Mouse (Mus musculus) 3T3-L1 (cell line): ENCODE data around the gene Kcnt1.

Experiments used
- DNase-seq: peaks from one replicate; pipeline ENCODE4 v3.0.0-alpha.2; 2015; ENCODE audit warnings: low read depth, low spot score

The Kcnt1 gene

GRCm38 (mm10) chr2:25877736-25878268, 14.3 kb downstream of the Kcnt1 start:
- no peak for DNase-seq

GRCm38 (mm10) chr2:25878516-25878915, 15.0 kb downstream of the Kcnt1 start:
- no peak for DNase-seq

GRCm38 (mm10) chr2:25879061-25879460, 15.5 kb downstream of the Kcnt1 start:
- no peak for DNase-seq

GRCm38 (mm10) chr2:25882276-25882675, 18.7 kb downstream of the Kcnt1 start:
- DNase-seq: no peak

GRCm38 (mm10) chr2:25884756-25885155, 21.2 kb downstream of the Kcnt1 start:
- no peak for DNase-seq

GRCm38 (mm10) chr2:25887226-25887625, 23.7 kb downstream of the Kcnt1 start:
- DNase-seq: no peak

GRCm38 (mm10) chr2:25888144-25888543, 24.6 kb downstream of the Kcnt1 start:
- no peak for DNase-seq

- no peak for DNase-seq
These were observed 28.9 kb downstream of the Kcnt1 start for GRCm38 (mm10) chr2:25892440-25892839.

GRCm38 (mm10) chr2:25898970-25899369, 35.4 kb downstream of the Kcnt1 start:
- DNase-seq: no peak

GRCm38 (mm10) chr2:25909872-25910271, 46.3 kb downstream of the Kcnt1 start:
- DNase-seq: no peak

- DNase-seq: peak; percentile 53
These were observed 49.7 kb downstream of the Kcnt1 start for GRCm38 (mm10) chr2:25913247-25913646.

- peak; percentile 63 for DNase-seq
These were observed 50.7 kb downstream of the Kcnt1 start for GRCm38 (mm10) chr2:25914201-25914600.

GRCm38 (mm10) chr2:25914821-25915220, 51.3 kb downstream of the Kcnt1 start:
- DNase-seq: no peak

- DNase-seq: no peak
These were observed 54.9 kb downstream of the Kcnt1 start for GRCm38 (mm10) chr2:25918408-25918807.

- peak; percentile 65 for DNase-seq
These were observed 56.4 kb downstream of the Kcnt1 start for GRCm38 (mm10) chr2:25919972-25920371.

- DNase-seq: no peak
These were observed 60.3 kb downstream of the Kcnt1 start for GRCm38 (mm10) chr2:25923799-25924198.

- DNase-seq: no peak
These were observed 61.4 kb downstream of the Kcnt1 start for GRCm38 (mm10) chr2:25924934-25925333.

GRCm38 (mm10) chr2:25927821-25928220, 64.3 kb downstream of the Kcnt1 start:
- DNase-seq: no peak

- peak; percentile 71 for DNase-seq
These were observed 67.8 kb downstream of the Kcnt1 start for GRCm38 (mm10) chr2:25931249-25931859.

GRCm38 (mm10) chr2:25940503-25940902, 77.0 kb downstream of the Kcnt1 start:
- no peak for DNase-seq

GRCm38 (mm10) chr2:25943822-25944221, 80.3 kb downstream of the Kcnt1 start:
- DNase-seq: no peak

- DNase-seq: peak; percentile 44
These were observed 84.4 kb downstream of the Kcnt1 start for GRCm38 (mm10) chr2:25947950-25948349.

GRCm38 (mm10) chr2:25949291-25949690, 85.8 kb downstream of the Kcnt1 start:
- DNase-seq: no peak
